Mouse (Mus musculus) C2C12 (cell line): ENCODE measurements at regions not wholly inside any gene's neighbourhood (a gene's known extent, or its start where the extent isn't known, plus 50 kb on each side); places are given as distances from the start of the nearest gene placed in this dataset.

Experiments used
- CEBPB ChIP-seq: IDR thresholded peaks from one replicate; pipeline ENCODE4 v1.6.1; 2011; ENCODE audit warnings: low read depth, mild to moderate bottlenecking, control low read depth, moderate library complexity
- CTCF ChIP-seq: IDR thresholded peaks from one replicate; pipeline ENCODE4 v1.5.1; 2011; ENCODE audit not compliant: control insufficient read depth, insufficient read depth, insufficient read length
- FOSL1 ChIP-seq: IDR thresholded peaks from one replicate; pipeline ENCODE4 v1.8.0; 2011; ENCODE audit warnings: mild to moderate bottlenecking, low read length; ENCODE audit not compliant: poor library complexity, insufficient read depth, severe bottlenecking
- MAX ChIP-seq: IDR thresholded peaks from one replicate; pipeline ENCODE4 v1.6.1; 2011; ENCODE audit warnings: mild to moderate bottlenecking, control low read depth
- MYOG ChIP-seq: IDR thresholded peaks from one replicate; pipeline ENCODE4 v1.6.1; 2011; ENCODE audit not compliant: control insufficient read depth, insufficient read length; ENCODE audit errors: extremely low read depth
- USF1 ChIP-seq: IDR thresholded peaks from one replicate; pipeline ENCODE4 v1.6.1; 2011; ENCODE audit warnings: low read depth, mild to moderate bottlenecking, control low read depth, moderate library complexity

DNA sequence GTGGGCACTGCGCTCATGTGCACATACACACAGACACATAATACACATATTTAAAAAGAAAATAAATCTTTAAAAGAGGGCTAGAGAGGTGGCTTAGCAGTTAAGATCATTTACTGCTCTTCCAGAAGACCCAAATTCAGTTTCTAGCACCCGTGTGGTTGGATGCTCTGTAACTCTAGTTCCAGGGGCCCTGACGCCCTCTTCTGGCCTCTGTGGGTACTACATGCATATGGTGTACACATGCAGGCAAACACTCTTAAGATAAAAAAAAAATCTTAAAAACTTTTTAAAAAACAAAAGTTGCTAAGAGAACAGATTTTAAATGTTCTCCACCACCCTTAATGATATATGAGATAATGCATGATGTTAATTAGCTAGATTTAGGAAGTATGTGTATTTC is 514.2 kb downstream of the Tmem132b start:
- TF ChIP-seq MYOG (no peak), CTCF (no peak), USF1 (no peak), FOSL1 (no peak), MAX (no peak), CEBPB (no peak)
